Mouse (Mus musculus) intestine, postnatal 0 days (tissue): ENCODE measurements around the gene Hoxa6. TPM values are rescaled to one million over a fixed set of nuclear protein-coding genes. Genes with fewer than 3 reads are reported as not detected.

Experiments
- ATAC-seq: fragments of 200-750 bp; cut with Nextera tagmentation; 2 replicates; pipeline ENCODE4 v1.8.0; 2017; ENCODE audit warnings: mild to moderate bottlenecking, moderate TSS enrichment, moderate library complexity
- H3K27ac ChIP-seq: fragments of 300-500 bp; sonication (generic); 2 replicates; pipeline ENCODE4 v1.5.1; 2014; ENCODE audit warnings: mild to moderate bottlenecking, low read depth, low read length, moderate library complexity
- H3K27me3 ChIP-seq: fragments of 300-500 bp; sonication (generic); replicated peaks from 2 replicates; pipeline ENCODE4 v1.6.1; 2014; ENCODE audit warnings: low read length, mixed read lengths; ENCODE audit not compliant: control insufficient read depth, insufficient read depth
- H3K36me3 ChIP-seq: fragments of 300-500 bp; sonication (generic); 2 replicates; pipeline ENCODE4 v1.6.1; 2014; ENCODE audit warnings: mild to moderate bottlenecking, moderate library complexity; ENCODE audit not compliant: control insufficient read depth, insufficient read depth
- H3K4me1 ChIP-seq: fragments of 300-500 bp; sonication (generic); replicated peaks from 2 replicates; pipeline ENCODE4 v1.6.1; 2014; ENCODE audit warnings: antibody characterized with exemption, low read length, mixed read lengths; ENCODE audit not compliant: control insufficient read depth, insufficient read depth
- H3K4me2 ChIP-seq: fragments of 300-500 bp; sonication (generic); replicated peaks from 2 replicates; pipeline ENCODE4 v1.6.1; 2014; ENCODE audit warnings: low read depth, mild to moderate bottlenecking, moderate library complexity
- H3K4me3 ChIP-seq: fragments of 300-500 bp; sonication (generic); 2 replicates; pipeline ENCODE4 v1.5.1; 2014; ENCODE audit warnings: low read depth, low read length
- H3K9ac ChIP-seq: fragments of 300-500 bp; sonication (generic); 2 replicates; pipeline ENCODE4 v1.6.1; 2014; ENCODE audit warnings: mild to moderate bottlenecking, low read depth, low read length
- H3K9me3 ChIP-seq: fragments of 300-500 bp; sonication (generic); 2 replicates; pipeline ENCODE4 v1.6.1; 2016; ENCODE audit warnings: mixed run types; ENCODE audit not compliant: control insufficient read depth
- CTCF ChIP-seq: sonication (generic); IDR thresholded peaks from 2 replicates; pipeline ENCODE4 v1.5.1; 2016; ENCODE audit warnings: low read depth, mild to moderate bottlenecking, control low read depth, antibody characterized with exemption, moderate library complexity
- WGBS: fragments of 180-500 bp; shearing (Covaris S2); extraction: QIAGEN DNeasy Blood & Tissue Kit; methylation state at CpG from one replicate; pipeline ENCODE4 v1.1.7; 2014; 5-methylcytosine and 5-hydroxymethylcytosine counted together
- polyA plus RNA-seq: library from polyadenylated mRNA; unstranded; fragments of >200 nt; fragmentation: Nextera tagmentation; extraction: Ambion mirVana; gene quantifications from 2 replicates; pipeline ENCODE4 v1.2.1, GENCODE M21; 2015

The Hoxa6 gene
- polyA plus RNA-seq, 1 experiment from 2014 or later, result 0.76 TPM

DNA sequence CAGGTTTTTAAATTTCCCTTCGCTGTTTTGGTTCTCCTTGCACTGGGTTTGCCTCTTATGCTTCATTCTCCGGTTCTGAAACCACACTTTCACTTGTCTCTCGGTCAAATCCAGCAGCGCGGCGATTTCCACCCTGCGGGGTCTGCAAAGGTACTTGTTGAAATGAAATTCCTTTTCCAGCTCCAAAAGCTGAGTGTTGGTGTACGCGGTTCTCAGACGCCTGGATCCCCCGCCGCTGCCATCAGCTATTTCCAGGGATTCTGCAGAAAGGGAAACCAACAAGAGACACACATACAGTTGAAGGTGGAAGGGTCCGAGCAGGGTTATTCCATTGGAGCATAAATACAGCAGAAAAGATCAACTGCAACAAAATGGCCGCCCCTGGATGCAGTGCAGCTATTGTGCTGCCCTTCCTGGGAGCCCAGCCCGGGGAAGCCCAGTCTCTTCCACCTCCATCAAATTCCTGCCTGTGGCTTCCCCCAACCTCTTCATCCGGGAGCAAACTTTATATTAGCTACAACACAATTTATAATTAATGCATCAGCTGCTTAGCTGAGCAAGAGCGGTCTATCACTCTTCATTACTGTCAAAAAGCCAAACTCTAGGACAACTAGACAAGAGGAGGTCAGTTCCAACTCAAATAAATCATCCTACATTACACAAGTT, 45.0 kb downstream of the Hoxa6 start:
- Histone ChIP-seq H3K27ac (peak overlapping the region; percentile 73), H3K9me3 (no peaks in the 10 kb centered on the region), H3K4me2 (peak overlapping the region; percentile 63), H3K4me1 (no peaks in the 10 kb centered on the region), H3K27me3 (peaks cover 28% of the 10 kb centered on the region), H3K4me3 (peak overlapping the region; percentile 47), H3K9ac (peak overlapping the region; percentile 71), H3K36me3 (no peaks in the 10 kb centered on the region)
- no peak for TF ChIP-seq CTCF
- WGBS, result 52% methylated on average over 17 of the region's 17 CpGs
- no peak for ATAC-seq

DNA sequence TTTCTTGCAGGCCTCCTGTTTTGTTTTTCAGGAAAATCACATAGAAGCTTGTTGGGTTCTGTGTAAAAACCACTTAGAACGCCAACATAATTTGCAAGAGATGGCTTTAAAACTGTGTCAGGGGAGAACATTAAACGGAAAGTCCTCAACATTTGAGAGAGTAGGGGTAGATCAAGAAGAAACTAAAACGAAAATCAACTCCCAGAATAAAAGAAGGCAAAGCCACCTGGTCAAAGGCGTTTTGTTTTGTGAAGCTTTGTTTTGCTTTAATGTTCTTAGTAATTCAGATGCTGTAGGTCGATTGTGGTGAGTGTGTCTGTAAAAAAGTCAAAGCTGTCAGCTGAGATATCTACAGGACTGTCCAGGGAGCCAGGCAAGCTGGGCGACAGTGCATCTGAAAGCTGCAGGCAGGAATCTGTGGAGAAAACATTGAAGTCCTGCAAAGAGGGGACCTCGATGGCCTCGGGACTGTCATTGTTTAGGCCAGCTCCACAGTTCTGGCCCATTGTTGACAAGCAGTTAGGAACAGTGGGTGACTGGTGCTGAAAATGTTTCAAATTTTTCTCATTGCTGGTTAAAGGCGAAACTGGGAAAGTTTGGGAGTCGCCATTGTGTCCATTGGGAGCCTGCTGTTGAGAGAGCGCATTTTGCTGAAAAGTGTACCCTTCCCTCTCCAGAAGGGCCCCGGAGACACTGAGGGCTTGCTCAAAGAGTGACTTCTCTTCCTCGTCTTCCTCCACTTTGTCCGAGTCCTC, 45.7 kb downstream of the Hoxa6 start:
- ATAC-seq, result no peak
- TF ChIP-seq CTCF, result no peak
- 60% methylated on average over 14 of the region's 14 CpGs for WGBS
- Histone ChIP-seq H3K4me1 (no peaks in the 10 kb centered on the region), H3K9me3 (no peaks in the 10 kb centered on the region), H3K9ac (peak overlapping the region; percentile 71), H3K36me3 (no peaks in the 10 kb centered on the region), H3K4me3 (peak overlapping the region; percentile 47), H3K27ac (peak overlapping the region; percentile 73), H3K4me2 (peak overlapping the region; percentile 63), H3K27me3 (peaks cover 35% of the 10 kb centered on the region)

DNA sequence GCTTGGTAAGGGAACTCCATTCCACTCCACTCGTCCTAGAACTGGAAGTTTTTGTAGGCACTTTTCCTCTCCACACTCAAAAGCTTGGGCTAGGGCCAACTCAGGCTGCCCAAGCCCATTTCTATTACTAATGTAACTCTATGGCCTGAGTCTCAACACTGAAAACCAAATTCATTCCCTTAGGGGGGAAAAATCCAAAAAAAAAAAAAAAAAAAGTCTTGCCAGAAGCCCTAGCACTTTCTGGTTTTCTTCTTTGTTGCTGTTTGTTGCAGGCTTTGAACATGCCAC, 46.5 kb downstream of the Hoxa6 start:
- WGBS, result 55% methylated on average over 1 of the region's 1 CpGs
- no peaks in the 10 kb centered on the region for H3K4me1 ChIP-seq
- H3K9me3 ChIP-seq, result no peaks in the 10 kb centered on the region

DNA sequence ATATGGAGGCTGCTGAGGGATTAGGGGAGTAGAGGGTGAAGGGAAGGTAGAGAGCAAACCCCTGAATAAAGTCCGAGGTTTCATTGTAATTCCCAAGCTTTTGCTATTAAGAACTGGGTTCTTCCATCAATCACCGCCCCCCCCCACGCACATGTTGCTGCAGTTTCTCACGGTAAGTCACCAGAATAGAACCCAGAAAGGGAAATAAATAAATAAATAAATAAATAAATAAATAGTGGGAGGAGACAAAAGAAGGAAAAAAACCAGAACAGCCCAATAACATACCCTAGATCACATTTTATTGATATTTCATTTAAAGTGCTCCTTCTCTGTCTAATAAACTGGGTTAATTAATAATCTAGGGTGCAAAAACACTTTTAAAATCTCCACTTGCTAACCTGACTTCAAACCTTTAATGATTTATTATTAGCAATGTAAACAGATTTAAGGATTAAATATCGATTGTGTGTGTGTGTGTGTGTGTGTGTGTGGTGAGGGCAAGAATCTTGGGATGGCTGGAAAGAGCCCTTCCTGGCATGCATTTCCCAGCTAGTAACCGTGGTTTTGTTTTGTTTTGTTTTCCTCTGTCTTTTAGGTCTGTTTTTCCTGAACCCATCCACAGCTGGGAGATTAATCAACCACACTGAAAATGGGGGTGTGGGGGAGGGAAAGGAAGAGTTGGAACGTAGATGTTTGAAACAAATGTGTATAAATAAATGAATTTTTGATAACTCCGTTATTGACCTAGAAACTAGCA, 47.0 kb downstream of the Hoxa6 start:
- Histone ChIP-seq H3K27ac (no peak overlapping the region), H3K9me3 (no peaks in the 10 kb centered on the region), H3K4me3 (peak overlapping the region; percentile 39), H3K9ac (no peak overlapping the region), H3K27me3 (peaks cover 42% of the 10 kb centered on the region), H3K4me1 (no peaks in the 10 kb centered on the region), H3K36me3 (no peaks in the 10 kb centered on the region), H3K4me2 (peak overlapping the region; percentile 99)
- whole genome bisulfite sequencing, result 36% methylated on average over 8 of the region's 8 CpGs
- no peak for TF ChIP-seq CTCF
- ATAC-seq, result no peak

More for the DNA sequence above, 46.5 kb downstream of the Hoxa6 start:
- peak overlapping the region; percentile 99 for H3K4me2 ChIP-seq
- 0 out of 2 replicates have a peak overlapping the region, but pooled peaks have one; percentile 9 for H3K4me3 ChIP-seq
- H3K27ac ChIP-seq, result no peak overlapping the region
- H3K36me3 ChIP-seq, result no peaks in the 10 kb centered on the region
- no peak for TF ChIP-seq CTCF
- H3K9ac ChIP-seq, result no peak overlapping the region
- H3K27me3 ChIP-seq, result peaks cover 37% of the 10 kb centered on the region
- no peak for ATAC-seq

DNA sequence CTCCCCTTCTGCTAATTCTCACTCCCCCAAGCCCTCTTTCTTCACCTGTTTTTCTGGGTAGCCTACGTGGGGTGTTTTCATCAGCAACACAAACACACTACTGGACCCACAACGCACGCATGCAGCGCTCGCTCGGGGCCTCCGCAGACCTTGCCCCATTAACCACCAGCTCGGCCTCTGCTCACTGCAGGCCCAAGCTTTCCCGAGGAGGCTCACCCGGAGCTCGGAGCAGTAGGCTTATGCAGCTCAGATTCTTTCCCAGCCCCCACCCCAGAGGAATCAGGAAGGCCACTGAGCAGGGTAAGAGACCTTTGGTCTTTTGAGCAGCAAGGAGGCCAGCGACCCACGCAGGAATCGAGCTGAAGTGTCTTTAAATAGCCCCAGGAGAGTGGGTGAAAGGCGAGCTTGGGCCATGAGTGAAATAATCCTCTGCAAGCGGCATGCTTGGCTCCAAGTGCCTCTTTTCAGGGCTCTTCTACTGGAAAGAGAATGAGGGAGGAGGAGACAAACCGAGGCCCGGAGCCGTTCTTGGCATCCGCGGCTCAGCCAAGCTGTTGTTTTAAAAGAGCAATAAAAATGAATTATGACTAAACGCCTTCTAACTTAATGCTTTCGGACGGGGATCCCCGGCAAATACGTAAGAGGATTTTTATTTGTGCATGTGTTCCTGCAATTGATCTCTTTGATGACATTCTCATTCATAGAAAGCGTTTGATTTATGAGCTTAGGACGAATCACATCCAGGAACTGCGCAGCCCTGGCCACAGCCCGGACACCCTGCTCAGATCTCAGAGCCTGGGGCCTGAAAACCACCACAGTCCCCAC, 47.8 kb downstream of the Hoxa6 start:
- no peaks in the 10 kb centered on the region for H3K36me3 ChIP-seq
- peak overlapping the region; percentile 39 for H3K4me3 ChIP-seq
- H3K9me3 ChIP-seq, result no peaks in the 10 kb centered on the region
- ATAC-seq, result peak; percentile 6; the same call in 1 of the 2 replicates
- no peak for TF ChIP-seq CTCF
- H3K27me3 ChIP-seq, result peaks cover 43% of the 10 kb centered on the region
- peak overlapping the region; percentile 72 for H3K27ac ChIP-seq
- H3K4me2 ChIP-seq, result peak overlapping the region; percentile 99
- WGBS, result 5% methylated on average over 30 of the region's 30 CpGs
- H3K9ac ChIP-seq, result peak overlapping the region; percentile 34; the same call in 1 of the 2 replicates
- H3K4me1 ChIP-seq, result no peaks in the 10 kb centered on the region
